Mouse (Mus musculus) megakaryocyte, embryonic 14.5 days (primary cell): ENCODE measurements around the gene Fcgr3. TPM values are rescaled to one million over a fixed set of nuclear protein-coding genes. Genes with fewer than 3 reads are reported as not detected.
A peak's percentile ranks its signal among the peaks of the same experiment; 100 is the strongest.

ENCODE experiments used
- H3K27me3 ChIP-seq: replicated peaks from 2 replicates; pipeline ENCODE3; 2012; ENCODE audit warnings: inconsistent platforms
- H3K36me3 ChIP-seq: replicated peaks from 2 replicates; pipeline ENCODE3; 2012; ENCODE audit warnings: low read length, inconsistent platforms, mixed read lengths
- H3K4me1 ChIP-seq: 2 replicates; pipeline ENCODE4 v1.6.1; 2012; ENCODE audit warnings: inconsistent platforms
- H3K4me3 ChIP-seq: replicated peaks from 2 replicates; pipeline ENCODE3; 2012; ENCODE audit warnings: moderate library complexity, mild to moderate bottlenecking, inconsistent platforms
- H3K9me3 ChIP-seq: 2 replicates; pipeline ENCODE4 v1.6.1; 2012; ENCODE audit warnings: inconsistent platforms
- FLI1 ChIP-seq: IDR thresholded peaks from 2 replicates; pipeline ENCODE4 v1.6.1; 2012; ENCODE audit warnings: low read length, inconsistent platforms, mixed read lengths
- GATA1 ChIP-seq: IDR thresholded peaks from 3 replicates; pipeline ENCODE4 v1.6.1; 2012; ENCODE audit warnings: mixed read lengths, low read length, inconsistent platforms, borderline replicate concordance
- polyA plus RNA-seq: library from polyadenylated mRNA; stranded (reverse); fragments of >175 nt; gene quantifications from 2 replicates; pipeline ENCODE4 v1.2.3, GENCODE M21; 2012; ENCODE audit warnings: low replicate concordance; ENCODE audit not compliant: insufficient read depth

The Fcgr3 gene
- polyA plus RNA-seq, 1 experiment = 9.2 TPM

DNA sequence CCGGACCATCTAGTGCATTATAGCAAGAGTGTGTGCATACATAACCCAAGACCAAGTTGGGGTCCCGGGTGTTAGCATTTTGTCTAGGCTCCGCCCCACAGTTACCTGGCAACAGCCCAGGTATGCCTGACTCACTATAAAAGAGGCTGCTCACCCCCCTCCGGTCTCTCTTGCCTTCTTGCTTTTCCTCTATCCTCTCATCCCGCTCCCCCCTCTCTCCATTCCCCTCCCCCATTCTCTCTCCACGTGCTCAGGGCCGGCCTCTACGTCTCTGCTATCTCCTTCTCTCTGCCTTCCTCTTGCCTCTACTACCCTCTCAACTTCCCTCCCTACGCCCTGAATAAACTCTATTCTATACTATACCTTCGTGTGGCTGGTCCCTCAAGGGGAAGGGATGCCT, 32.0 kb downstream of the Fcgr3 start:
- Histone ChIP-seq H3K4me1 (peaks cover 36% of the 10 kb centered on the region), H3K27me3 (peaks cover 50% of the 10 kb centered on the region), H3K36me3 (no peaks in the 10 kb centered on the region), H3K4me3 (peak overlapping the region; percentile 14), H3K9me3 (peaks cover 8% of the 10 kb centered on the region)
- no peak for TF ChIP-seq FLI1
- TF ChIP-seq GATA1 = no peak

DNA sequence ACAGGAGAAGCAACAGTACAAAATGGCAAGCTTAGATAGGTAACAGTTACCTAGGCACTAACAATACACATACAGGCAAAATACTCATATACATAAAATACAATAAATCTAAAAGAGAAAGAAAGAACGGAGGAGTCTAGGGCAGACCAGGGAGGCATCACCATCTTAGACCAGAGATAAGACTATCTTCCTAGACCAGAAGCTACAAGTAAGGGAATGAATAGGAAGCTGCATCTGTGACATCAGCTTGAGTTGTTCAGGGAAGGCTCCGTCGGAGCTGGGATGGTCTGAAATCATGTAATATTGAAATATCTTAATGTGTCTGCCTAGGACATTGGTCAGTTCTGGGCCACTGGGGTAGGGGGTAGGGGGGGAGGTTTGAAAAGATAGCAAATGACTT, 33.0 kb downstream of the Fcgr3 start:
- TF ChIP-seq FLI1 = no peak
- H3K4me1 ChIP-seq = peaks cover 36% of the 10 kb centered on the region
- H3K4me3 ChIP-seq = no peak overlapping the region
- H3K36me3 ChIP-seq = no peaks in the 10 kb centered on the region
- H3K9me3 ChIP-seq = peaks cover 16% of the 10 kb centered on the region
- H3K27me3 ChIP-seq = peaks cover 52% of the 10 kb centered on the region

DNA sequence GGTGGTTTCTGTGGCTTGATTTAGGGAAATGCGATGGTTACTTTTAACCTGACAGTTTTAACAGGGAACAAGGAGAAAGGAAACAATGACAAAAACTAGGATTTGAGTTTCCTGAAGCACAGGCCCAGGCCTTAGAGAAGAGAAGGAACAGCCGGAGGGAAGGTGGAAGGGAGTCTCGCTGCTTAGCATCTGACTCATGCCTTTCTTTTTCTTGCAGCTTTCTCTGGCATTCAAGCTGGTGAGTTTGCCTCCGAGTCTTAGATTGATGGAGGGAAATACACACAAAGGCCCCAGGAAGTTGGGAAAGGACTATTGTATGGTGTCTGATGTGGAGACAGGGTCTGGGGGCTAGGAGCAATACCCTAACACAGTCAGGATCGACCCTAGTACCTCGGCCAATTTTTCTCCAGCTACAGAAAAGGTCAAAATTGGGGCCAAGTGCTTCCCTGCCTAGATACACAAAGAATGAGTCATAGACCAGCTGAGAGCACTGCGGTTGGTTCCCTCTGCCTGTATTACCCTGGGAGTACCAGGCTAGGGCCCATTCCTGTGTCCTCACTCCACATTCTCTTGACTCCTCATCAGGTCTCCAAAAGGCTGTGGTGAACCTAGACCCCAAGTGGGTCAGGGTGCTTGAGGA, 45.3 kb downstream of the Fcgr3 start:
- H3K4me3 ChIP-seq = peak overlapping the region; percentile 4

DNA sequence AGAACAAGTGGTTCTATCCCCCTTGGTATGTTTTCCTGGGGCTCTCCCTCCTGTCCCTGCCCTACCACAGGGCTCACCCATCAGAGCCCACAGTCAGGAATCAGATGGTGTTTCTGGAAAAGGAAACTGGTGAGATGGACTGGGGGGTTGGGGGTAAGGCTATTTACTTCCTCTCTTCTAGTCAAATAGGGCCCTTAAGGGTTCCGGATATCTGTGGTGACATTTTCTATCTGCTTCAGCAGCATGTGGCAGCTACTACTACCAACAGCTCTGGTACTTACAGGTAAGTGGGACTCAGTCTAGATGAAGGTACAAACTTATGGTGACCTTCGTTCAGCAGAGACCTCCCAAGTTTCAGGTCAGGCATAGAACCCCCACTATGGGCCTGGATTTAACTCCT, 46.0 kb downstream of the Fcgr3 start, which contains the start of gene Fcgr4:
Gene Fcgr4 (plus strand): TSS at position 184 of the 400 bp plus-strand sequence.
- Histone ChIP-seq H3K4me1 (peaks cover 39% of the 10 kb centered on the region), H3K9me3 (peaks cover 12% of the 10 kb centered on the region), H3K36me3 (no peaks in the 10 kb centered on the region), H3K4me3 (peak within 1 kb of the TSS; percentile 4), H3K27me3 (peaks cover 17% of the 10 kb centered on the region)
- TF ChIP-seq GATA1 (no peak), FLI1 (no peak)

More for the DNA sequence above, 45.3 kb downstream of the Fcgr3 start:
- Histone ChIP-seq H3K36me3 (no peaks in the 10 kb centered on the region), H3K27me3 (peaks cover 17% of the 10 kb centered on the region), H3K9me3 (peaks cover 12% of the 10 kb centered on the region), H3K4me1 (peaks cover 44% of the 10 kb centered on the region)
- TF ChIP-seq GATA1 (no peak), FLI1 (no peak)

DNA sequence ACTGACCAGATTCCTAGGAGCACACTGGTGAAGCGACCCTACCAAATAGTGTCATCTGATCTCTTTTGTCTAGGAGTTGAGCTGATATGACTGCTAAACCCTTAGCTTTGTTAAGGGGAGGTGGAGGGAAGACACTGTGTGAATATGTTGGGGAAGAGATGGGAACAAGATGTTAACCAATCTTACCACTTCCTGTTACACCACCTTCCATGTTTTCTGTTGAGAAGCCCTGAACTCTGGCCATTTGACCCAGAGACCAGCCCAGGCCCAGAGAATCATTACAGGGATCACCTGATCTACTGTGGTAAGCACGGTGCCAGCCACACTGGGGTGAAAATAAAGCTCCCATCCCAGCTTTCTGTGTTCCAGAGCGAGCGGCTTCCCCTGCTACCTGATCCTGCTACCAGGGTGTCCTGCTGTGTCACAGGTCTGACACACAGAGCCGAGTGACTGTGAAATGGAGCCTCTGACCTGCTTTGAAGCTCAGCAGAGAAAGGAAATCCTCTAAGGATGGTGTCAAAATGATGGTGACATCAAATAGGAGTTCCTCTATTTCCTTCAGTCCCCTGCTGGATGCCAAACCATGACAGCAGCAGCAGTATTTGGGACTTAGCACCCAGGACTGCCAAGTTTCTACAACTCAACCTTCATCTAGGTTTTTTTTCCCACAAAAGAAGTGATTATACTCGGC, 47.1 kb downstream of the Fcgr3 start:
- peak overlapping the region; percentile 44 for H3K4me3 ChIP-seq

DNA sequence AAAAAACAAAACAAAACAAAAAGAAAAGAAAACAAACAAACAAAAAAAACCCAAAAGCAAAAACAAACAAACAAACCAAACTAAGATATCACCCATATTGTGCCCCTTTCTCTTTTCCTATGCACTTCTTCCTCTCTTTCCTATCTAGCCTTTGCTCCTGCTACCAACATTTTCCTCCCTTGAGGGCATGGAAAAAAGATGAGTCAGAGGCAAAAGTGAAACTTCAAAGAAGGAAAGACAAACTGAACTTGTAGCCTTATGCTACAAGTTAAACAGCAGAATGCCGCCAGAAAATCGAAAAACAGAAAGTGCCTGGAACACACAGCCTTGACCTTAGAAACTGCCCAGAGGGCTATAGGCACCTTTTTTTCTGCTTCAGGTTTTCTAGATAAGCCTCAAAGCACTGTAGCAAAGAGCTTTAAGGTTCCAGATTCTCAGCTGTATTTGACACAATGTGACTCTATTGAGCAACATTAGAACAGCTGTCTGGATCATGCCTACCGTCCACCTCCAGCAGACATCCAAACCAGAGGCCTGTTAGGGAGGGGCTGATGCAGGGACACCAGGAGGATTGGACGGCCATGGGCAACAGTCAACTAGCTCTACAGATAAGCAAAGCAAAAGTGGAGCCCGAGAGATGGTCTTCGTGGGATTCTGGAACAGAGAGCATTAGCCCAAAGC, 47.9 kb downstream of the Fcgr3 start:
- Histone ChIP-seq H3K27me3 (peaks cover 15% of the 10 kb centered on the region), H3K36me3 (no peaks in the 10 kb centered on the region), H3K4me1 (peaks cover 39% of the 10 kb centered on the region), H3K9me3 (peaks cover 12% of the 10 kb centered on the region), H3K4me3 (peak overlapping the region; percentile 44)
- TF ChIP-seq FLI1 (no peak), GATA1 (no peak)

More for the DNA sequence above, 47.1 kb downstream of the Fcgr3 start:
- peaks cover 15% of the 10 kb centered on the region for H3K27me3 ChIP-seq
- H3K9me3 ChIP-seq = peaks cover 12% of the 10 kb centered on the region
- peaks cover 39% of the 10 kb centered on the region for H3K4me1 ChIP-seq
- no peaks in the 10 kb centered on the region for H3K36me3 ChIP-seq
- TF ChIP-seq FLI1 (no peak), GATA1 (no peak)

DNA sequence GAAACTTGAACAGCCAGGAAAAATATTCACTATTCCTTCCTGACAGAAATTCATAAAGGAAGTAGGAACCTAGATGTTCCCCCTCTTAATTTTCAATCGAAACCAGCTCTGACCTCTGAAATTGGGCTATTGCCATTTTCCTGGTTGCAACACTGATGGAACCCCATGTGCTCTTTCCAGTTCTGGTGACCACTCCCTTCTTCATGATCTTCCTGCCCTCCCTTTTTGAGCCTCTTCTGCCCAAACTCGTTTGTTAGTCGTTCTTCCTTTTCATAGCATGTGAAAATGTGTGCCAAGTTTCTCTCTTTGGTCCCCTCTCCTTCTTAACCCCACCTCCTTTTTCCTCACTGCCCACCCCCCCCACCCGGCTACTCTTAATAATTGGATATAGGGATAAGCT, 53.0 kb downstream of the Fcgr3 start:
- Histone ChIP-seq H3K36me3 (no peaks in the 10 kb centered on the region), H3K4me1 (peaks cover 4% of the 10 kb centered on the region), H3K9me3 (peaks cover 17% of the 10 kb centered on the region), H3K27me3 (peaks cover 1% of the 10 kb centered on the region), H3K4me3 (no peak overlapping the region)
- TF ChIP-seq GATA1 = no peak
- no peak for TF ChIP-seq FLI1

DNA sequence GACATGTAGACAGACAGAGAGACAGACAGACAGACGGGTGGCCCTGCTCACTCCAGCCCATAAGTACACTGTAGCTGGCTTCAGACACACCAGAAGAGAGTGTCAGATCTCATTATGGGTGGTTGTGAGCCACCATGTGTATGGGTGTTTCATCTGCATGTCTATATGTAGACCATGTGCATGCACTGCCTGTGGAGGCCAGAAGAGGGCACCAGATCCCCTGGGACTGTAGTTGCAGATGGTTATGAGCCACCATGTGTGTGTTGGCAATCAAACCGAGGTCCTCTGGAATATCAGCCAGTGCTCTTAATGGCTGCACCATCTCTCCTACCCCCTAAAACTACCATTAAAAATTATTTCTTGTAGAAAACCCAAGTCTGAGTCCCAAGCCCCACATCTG, 57.8 kb downstream of the Fcgr3 start:
- Histone ChIP-seq H3K9me3 (peaks cover 5% of the 10 kb centered on the region), H3K27me3 (peaks cover 1% of the 10 kb centered on the region), H3K36me3 (no peaks in the 10 kb centered on the region), H3K4me3 (peak overlapping the region; percentile 53), H3K4me1 (peaks cover 12% of the 10 kb centered on the region)
- TF ChIP-seq GATA1 (no peak), FLI1 (no peak)

DNA sequence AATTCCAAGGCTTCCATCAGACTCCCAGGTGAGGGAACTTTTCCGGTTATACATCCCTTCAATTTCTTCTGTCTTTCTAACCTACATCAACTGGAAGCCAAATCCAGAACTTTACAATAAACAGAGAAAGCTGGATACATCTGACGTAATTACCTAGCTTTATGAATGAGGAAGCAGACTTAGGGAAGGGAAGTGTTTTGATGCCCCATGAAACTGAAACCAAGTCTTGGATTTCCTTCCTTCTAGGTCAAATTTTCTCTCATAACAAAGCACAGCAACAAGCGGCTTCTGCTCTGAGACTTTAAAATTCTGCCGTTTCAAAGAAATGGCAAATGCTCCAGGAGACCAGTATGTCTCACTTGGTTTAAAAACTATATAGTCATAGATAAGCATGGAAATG, 58.4 kb downstream of the Fcgr3 start:
- TF ChIP-seq GATA1 = no peak
- no peak for TF ChIP-seq FLI1
- Histone ChIP-seq H3K27me3 (peaks cover 1% of the 10 kb centered on the region), H3K4me1 (peaks cover 12% of the 10 kb centered on the region), H3K4me3 (peak overlapping the region; percentile 23), H3K9me3 (peaks cover 5% of the 10 kb centered on the region), H3K36me3 (no peaks in the 10 kb centered on the region)

DNA sequence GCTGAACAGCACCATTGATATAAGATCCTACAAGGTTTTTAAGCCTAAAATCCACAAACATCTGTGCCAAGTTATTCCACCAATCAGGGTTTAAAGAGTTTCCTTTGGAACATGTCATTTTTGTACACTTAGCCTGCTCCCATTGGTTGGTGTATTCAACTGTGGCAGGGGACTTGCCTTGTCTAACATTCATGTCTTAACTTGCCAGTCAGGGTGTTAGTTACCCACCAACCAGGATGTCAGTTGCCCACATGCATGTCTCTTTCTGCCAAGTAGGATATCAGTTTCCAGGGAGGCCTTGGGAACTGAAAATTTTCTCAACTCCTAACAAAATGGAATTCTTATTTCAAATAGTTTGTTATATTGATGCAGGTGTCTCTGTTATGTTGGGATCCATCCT, 59.1 kb downstream of the Fcgr3 start:
- TF ChIP-seq FLI1 = no peak
- TF ChIP-seq GATA1 = no peak
- peaks cover 5% of the 10 kb centered on the region for H3K9me3 ChIP-seq

More for the DNA sequence above, 59.1 kb downstream of the Fcgr3 start:
- Histone ChIP-seq H3K36me3 (no peaks in the 10 kb centered on the region), H3K4me1 (peaks cover 12% of the 10 kb centered on the region), H3K27me3 (peaks cover 1% of the 10 kb centered on the region), H3K4me3 (no peak overlapping the region)
